Mouse (Mus musculus): Measurements from ENCODE around the gene Il22ra2.
A peak's percentile ranks its signal among the peaks of the same experiment; 100 is the strongest.

Gene Il22ra2

GRCm38 (mm10) chr10:19601502-19601901 is 20.3 kb upstream of the Il22ra2 start:
- DNase-seq (ENCODE audit: low spot score), result peak; percentile 43

DNA sequence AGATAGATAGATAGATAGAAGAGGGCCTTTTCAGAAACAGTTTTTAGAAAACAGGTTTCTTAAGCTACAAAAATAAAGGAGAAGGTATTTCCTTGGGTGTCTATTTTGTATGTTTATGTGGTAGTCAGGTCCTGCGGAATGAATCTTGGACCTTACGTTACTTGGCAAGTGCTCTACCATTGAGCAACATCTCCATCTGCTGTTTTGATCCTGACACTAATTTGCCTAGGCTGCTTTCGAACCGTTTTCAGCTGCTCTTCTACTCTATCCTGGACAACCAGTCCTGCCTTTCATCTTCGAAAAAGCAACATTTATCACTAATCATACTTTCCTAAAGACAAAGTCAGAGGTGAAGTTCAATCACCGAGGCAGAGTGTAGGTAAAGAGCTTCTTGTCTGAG is 18.6 kb upstream of the Il22ra2 start:
- no peak for DNase-seq (ENCODE audit: low spot score)

DNA sequence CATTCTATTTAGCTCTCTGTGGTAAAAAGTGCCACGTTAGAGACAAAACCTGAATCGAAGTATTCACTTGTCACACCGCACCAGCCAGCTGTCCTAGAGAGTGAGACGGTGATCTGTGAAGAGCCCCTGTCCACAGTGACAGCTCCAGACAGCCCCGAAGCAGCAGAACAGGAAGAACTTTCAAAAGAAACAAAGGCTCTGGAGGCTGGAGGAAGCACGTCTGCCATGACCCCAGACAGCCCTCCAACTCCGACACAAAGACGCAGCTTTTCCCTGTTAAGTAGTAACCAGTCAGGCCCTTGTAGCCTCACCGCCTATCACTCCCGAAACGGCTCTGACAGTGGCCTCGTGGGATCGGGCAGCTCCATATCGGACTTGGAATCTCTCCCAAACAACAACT is 12.7 kb upstream of the Il22ra2 start:
- no peak for DNase-seq (ENCODE audit: low spot score)

- no peak for DNase-seq (ENCODE audit: low spot score)
Observed at GRCm38 (mm10) chr10:19611616-19612015, 10.2 kb upstream of the Il22ra2 start.

GRCm38 (mm10) chr10:19613111-19613753 is 8.6 kb upstream of the Il22ra2 start:
- DNase-seq (ENCODE audit: low spot score), result no peak

GRCm38 (mm10) chr10:19619736-19620135 is 2.1 kb upstream of the Il22ra2 start:
- DNase-seq (ENCODE audit: low spot score), result no peak

GRCm38 (mm10) chr10:19624617-19625016 is 2.8 kb downstream of the Il22ra2 start:
- DNase-seq (ENCODE audit: low spot score), result no peak

- no peak for DNase-seq (ENCODE audit: low spot score)
Observed at GRCm38 (mm10) chr10:19627342-19627741, 5.5 kb downstream of the Il22ra2 start.

- DNase-seq (ENCODE audit: low spot score), result no peak
Observed at GRCm38 (mm10) chr10:19627748-19628147, 6.0 kb downstream of the Il22ra2 start.

DNA sequence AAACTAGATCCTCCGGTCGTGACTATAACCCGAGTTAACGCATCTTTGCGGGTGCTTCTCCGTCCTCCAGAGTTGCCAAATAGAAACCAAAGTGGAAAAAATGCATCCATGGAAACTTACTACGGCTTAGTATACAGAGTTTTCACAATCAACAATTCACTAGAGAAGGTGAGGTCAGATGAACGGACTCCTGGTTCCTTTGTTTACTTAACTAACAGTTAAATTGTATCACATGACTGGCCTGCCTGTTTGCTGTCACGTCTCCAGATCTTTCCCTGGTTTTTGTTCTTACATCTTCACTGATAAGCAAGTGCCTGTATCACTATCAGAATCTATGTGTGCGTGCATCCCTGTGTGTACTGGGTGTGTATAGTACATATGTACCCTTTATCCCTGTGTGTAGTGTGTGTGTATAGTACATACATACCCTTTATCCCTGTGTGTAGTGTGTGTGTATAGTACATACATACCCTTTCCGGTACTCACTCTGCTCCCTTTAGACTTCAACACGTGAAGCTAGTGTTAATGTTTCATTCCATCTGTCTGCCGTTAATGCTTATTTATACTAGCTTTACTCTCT is 9.9 kb downstream of the Il22ra2 start:
- DNase-seq (ENCODE audit: low spot score), result no peak

- DNase-seq (ENCODE audit: low spot score), result no peak
Observed at GRCm38 (mm10) chr10:19638851-19639250, 17.1 kb downstream of the Il22ra2 start.

DNA sequence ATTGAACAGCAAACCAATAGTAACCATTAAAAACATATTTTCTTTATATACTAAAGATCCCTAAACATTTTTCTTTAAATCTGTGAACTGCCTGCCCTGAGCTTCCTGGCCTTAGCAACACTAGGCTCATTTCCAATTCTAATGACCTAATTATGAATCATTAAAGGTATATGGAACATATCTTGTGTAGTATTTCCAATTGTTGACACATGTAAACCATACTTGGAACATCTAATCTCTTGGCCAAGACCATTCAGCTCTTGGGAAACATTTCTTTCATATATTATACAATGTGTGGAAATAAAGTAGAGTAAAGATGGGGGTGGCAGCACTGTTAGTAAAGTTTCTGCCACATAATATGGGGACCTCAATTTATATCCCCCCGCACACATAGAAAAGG is 17.8 kb downstream of the Il22ra2 start:
- no peak for DNase-seq (ENCODE audit: low spot score)

DNA sequence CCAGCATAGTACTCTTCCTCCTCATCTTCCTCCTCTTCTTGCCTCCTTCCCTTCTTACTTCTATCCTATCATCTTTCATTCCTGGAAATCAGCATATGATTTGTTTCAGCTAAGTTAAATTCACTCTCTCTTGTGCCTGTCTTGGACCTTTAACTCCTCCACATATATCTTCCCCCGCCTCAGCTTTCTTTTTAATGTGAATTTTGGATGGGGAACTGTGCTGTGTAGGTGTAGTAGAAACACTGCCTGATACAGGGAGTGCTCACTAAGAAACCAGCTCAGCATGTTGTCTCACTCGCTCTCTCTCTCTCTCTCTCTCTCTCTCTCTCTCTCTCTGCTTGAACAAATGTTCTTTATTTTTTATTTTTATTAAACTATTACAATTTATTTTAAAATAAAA is 23.3 kb downstream of the Il22ra2 start:
- no peak for DNase-seq (ENCODE audit: low spot score)

DNA sequence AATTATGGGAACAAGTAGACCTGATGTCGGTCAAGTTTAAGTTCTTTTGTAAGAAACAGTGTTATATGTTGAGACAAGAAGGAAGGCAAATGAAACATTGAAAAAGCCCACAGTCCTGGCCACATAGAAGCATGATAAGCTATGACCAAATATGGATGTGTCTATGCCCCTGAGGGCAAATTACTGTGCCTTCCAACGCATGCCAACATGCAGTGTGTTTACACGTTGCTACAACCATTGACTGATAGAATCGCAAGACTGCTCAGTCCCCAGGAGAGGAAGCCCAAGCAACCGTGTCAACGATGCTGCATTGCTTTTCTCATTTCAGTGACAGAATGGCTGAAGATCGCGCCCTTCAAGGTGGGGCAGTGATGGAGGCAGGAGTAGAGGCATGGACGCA is 35.6 kb downstream of the Il22ra2 start:
- DNase-seq (ENCODE audit: low spot score), result no peak

GRCm38 (mm10) chr10:19659953-19660352 is 38.2 kb downstream of the Il22ra2 start:
- DNase-seq (ENCODE audit: low spot score), result no peak

DNA sequence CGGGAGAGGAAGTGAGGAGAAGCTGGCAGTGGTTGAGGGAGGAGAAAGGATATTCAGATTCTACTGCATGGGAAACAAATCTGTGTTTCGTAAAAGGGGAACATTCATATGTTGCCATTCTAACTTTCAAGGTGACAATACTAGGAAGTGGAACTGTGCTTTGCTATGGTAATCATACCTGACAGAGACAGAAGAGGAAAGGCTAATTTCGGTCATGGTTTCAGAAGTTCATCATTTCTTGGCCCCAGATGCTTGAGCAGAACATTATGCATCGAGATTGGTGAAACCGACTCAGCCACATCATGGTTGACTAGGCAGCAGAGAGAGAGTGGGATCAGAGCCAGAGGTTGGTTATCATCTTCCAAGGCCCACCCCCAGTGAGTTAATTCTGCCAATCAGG is 47.2 kb downstream of the Il22ra2 start:
- DNase-seq (ENCODE audit: low spot score), result peak; percentile 8

DNA sequence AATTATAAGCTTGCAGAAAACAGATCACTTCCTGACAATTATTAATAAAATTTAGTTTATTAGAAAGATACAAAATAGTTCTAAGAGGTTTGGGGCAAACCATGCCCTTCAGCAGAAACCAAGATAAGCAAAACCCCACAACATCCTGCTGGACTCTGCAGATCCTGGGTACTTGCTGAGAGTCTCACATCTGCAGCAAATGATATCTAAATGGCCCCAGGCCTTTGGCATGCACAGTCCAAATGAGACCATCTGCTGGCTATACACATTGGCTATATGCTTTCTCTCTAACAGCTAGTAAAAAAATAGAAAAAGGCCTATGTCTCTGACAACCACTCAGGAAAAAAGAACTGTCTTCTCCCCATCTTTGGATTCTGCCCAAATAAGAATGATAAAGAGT is 50.2 kb downstream of the Il22ra2 start:
- DNase-seq (ENCODE audit: low spot score), result no peak

GRCm38 (mm10) chr10:19673146-19673545 is 51.3 kb downstream of the Il22ra2 start:
- DNase-seq (ENCODE audit: low spot score), result no peak
